Mouse (Mus musculus) megakaryocyte, embryonic 14.5 days (primary cell): ENCODE results near the gene Mgat4a. TPM values are rescaled to one million over a fixed set of nuclear protein-coding genes. Genes with fewer than 3 reads are reported as not detected.
"Not testable (repeated sequence)": the region's sequence is repeated elsewhere in the genome, so short reads cannot be mapped to it uniquely, and the experiment has no call there.

Experiments
- H3K27me3 ChIP-seq: replicated peaks from 2 replicates; pipeline ENCODE3; 2012; ENCODE audit warnings: inconsistent platforms
- H3K36me3 ChIP-seq: replicated peaks from 2 replicates; pipeline ENCODE3; 2012; ENCODE audit warnings: low read length, inconsistent platforms, mixed read lengths
- H3K4me1 ChIP-seq: 2 replicates; pipeline ENCODE4 v1.6.1; 2012; ENCODE audit warnings: inconsistent platforms
- H3K4me3 ChIP-seq: replicated peaks from 2 replicates; pipeline ENCODE3; 2012; ENCODE audit warnings: moderate library complexity, mild to moderate bottlenecking, inconsistent platforms
- H3K9me3 ChIP-seq: 2 replicates; pipeline ENCODE4 v1.6.1; 2012; ENCODE audit warnings: inconsistent platforms
- FLI1 ChIP-seq: IDR thresholded peaks from 2 replicates; pipeline ENCODE4 v1.6.1; 2012; ENCODE audit warnings: low read length, inconsistent platforms, mixed read lengths
- GATA1 ChIP-seq: IDR thresholded peaks from 3 replicates; pipeline ENCODE4 v1.6.1; 2012; ENCODE audit warnings: mixed read lengths, low read length, inconsistent platforms, borderline replicate concordance
- polyA plus RNA-seq: library from polyadenylated mRNA; stranded (reverse); fragments of >175 nt; gene quantifications from 2 replicates; pipeline ENCODE4 v1.2.3, GENCODE M21; 2012; ENCODE audit warnings: low replicate concordance; ENCODE audit not compliant: insufficient read depth

Gene Mgat4a
- polyA plus RNA-seq, 1 experiment: 0.27 TPM

- no peaks in the 10 kb centered on the region for H3K9me3 ChIP-seq
- H3K4me1 ChIP-seq: peaks cover 41% of the 10 kb centered on the region
- no peak overlapping the region for H3K4me3 ChIP-seq
- TF ChIP-seq FLI1: no peak
- TF ChIP-seq GATA1: no peak
- H3K27me3 ChIP-seq: no peaks in the 10 kb centered on the region
- H3K36me3 ChIP-seq: peaks cover 41% of the 10 kb centered on the region
Measured at GRCm38 (mm10) chr1:37534532-37535108, 6.2 kb downstream of the Mgat4a start.

DNA sequence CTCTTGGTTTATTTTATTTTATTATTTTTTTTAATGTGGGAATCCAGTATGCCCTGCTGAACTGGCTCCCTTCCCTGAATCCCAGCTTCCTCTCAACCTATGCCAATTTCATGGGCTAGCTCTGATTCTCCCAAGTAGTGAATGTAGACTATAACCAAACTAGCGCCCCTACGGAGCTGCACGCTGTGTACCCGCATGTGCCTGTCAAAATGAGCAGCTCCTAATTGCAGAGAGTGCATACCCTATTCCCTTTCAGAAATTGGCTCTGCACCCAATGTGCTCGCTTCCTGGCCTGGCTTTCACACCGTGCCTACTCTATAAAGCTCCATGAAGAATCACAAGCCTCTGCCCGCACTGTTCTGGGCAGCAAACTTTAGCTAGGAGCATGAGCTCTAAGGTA lies 7.6 kb downstream of the Mgat4a start:
- no peaks in the 10 kb centered on the region for H3K27me3 ChIP-seq
- no peak overlapping the region for H3K4me3 ChIP-seq
- H3K9me3 ChIP-seq: no peaks in the 10 kb centered on the region
- H3K4me1 ChIP-seq: peaks cover 53% of the 10 kb centered on the region
- TF ChIP-seq FLI1 (no peak), GATA1 (no peak)
- peaks cover 48% of the 10 kb centered on the region for H3K36me3 ChIP-seq

GRCm38 (mm10) chr1:37532533-37532840 lies 8.3 kb downstream of the Mgat4a start:
- Histone ChIP-seq H3K27me3 (no peaks in the 10 kb centered on the region), H3K9me3 (no peaks in the 10 kb centered on the region), H3K4me1 (peaks cover 50% of the 10 kb centered on the region), H3K36me3 (peaks cover 51% of the 10 kb centered on the region), H3K4me3 (no peak overlapping the region)
- TF ChIP-seq FLI1 (no peak), GATA1 (no peak)

DNA sequence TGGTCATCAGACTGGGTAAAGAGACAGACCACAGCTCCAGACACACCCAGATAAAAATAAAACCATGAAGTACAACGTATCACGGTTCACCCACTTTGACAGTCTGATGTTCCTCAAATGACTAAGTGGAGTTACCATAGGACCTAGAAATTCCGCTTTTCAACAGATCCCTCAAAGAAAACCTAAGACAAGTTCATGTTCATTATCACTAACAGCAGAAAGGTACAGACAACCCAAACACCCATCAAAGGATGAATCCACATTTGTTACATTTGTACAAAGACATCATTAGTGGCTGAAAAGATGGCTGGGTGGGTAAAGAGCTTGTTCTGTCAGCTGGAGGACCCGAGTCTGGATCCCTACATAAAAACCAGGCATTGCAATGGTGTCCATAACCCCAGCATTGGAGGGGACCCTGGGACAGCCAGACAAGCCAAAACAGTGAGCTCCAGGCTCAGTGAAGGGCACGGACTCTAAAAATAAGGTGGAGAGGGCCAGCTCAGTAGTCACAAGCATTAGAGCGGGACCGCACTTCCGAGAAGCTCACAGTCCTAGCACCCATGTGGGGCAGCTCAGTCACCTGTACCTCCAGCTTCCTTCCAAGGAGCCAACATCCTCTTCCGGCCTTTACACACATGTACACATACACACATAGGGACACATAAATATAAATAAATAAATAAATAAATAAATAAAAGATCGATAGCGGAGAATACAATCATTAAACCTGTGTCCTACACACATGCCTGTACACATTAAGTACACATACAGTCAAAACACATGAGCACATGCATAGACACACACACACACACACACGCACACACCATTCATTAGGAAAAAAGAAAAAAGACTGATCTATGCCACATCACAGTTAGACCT lies 8.9 kb downstream of the Mgat4a start:
- H3K36me3 ChIP-seq: peaks cover 56% of the 10 kb centered on the region

DNA sequence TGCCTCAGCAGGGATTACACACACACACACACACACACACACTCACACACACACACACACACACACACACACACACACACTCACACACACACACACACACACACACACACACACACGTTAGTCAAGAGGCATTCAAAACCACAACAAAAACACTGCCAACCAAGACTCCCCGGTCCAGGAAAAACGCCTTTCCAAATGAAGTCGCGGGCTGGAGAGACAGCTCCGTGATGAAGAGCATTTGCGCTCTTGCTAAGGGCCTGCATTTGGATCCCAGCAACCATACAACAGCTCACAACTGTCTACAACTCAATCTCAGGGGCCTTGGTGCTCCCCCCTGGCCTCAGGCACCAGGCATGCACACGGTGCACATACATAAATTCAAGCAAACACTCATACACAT lies 10.8 kb downstream of the Mgat4a start:
- TF ChIP-seq GATA1: no peak
- no peak for TF ChIP-seq FLI1
- peaks cover 60% of the 10 kb centered on the region for H3K4me1 ChIP-seq
- no peaks in the 10 kb centered on the region for H3K9me3 ChIP-seq
- H3K36me3 ChIP-seq: peaks cover 47% of the 10 kb centered on the region
- H3K4me3 ChIP-seq: no peak overlapping the region
- no peaks in the 10 kb centered on the region for H3K27me3 ChIP-seq

More for the DNA sequence above, 8.9 kb downstream of the Mgat4a start:
- TF ChIP-seq FLI1: no peak
- no peak for TF ChIP-seq GATA1
- H3K4me3 ChIP-seq: no peak overlapping the region
- H3K9me3 ChIP-seq: no peaks in the 10 kb centered on the region
- peaks cover 50% of the 10 kb centered on the region for H3K4me1 ChIP-seq
- H3K27me3 ChIP-seq: no peaks in the 10 kb centered on the region

DNA sequence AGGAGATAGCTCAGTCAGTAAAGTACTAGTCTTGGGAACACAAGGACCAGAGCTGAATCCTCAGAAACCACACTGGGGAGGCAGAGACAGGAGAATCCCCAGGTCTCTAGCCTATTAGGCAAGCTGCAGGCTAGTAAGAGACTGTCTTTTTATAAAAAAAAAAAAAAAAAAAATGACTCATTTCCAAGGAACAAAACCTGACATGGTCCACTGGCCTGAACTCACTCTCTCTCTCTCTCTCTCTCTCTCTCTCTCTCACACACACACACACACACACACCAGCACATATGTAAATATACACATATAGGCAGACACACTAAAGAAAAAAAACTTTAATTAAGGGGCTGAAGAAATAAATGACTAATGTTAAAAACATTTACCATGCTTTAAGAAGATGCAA lies 14.6 kb downstream of the Mgat4a start:
- no peak overlapping the region for H3K4me3 ChIP-seq
- TF ChIP-seq GATA1 (no peak), FLI1 (no peak)
- no peaks in the 10 kb centered on the region for H3K9me3 ChIP-seq
- no peaks in the 10 kb centered on the region for H3K27me3 ChIP-seq
- H3K4me1 ChIP-seq: peaks cover 84% of the 10 kb centered on the region
- H3K36me3 ChIP-seq: peaks cover 17% of the 10 kb centered on the region

- TF ChIP-seq GATA1 (no peak), FLI1 (no peak)
- Histone ChIP-seq H3K9me3 (no peaks in the 10 kb centered on the region), H3K4me3 (peak overlapping the region; percentile 29), H3K36me3 (peaks cover 17% of the 10 kb centered on the region), H3K27me3 (no peaks in the 10 kb centered on the region), H3K4me1 (peaks cover 89% of the 10 kb centered on the region)
Measured at GRCm38 (mm10) chr1:37524669-37525068, 16.1 kb downstream of the Mgat4a start.

DNA sequence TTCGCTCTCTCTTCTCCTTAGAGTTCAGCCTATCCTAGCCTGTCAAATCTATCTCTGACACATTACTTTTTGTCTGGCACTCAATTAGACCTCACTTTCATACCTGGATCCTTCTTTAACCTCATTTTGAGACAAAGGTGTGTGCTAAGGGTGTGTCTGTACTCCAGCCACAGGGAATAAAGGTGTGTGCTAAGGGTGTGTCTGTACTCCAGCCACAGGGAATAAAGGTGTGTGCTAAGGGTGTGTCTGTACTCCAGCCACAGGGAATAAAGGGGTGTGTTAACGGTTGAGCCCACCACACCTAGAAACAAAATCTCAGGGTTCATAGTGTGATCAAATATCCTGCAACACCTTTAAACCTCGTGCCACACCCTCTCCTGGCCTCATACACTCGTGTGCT lies 16.7 kb downstream of the Mgat4a start:
- Histone ChIP-seq H3K4me1 (peaks cover 84% of the 10 kb centered on the region), H3K36me3 (peaks cover 16% of the 10 kb centered on the region)
- not testable (repeated sequence) for H3K27me3 ChIP-seq, H3K4me3 ChIP-seq, H3K9me3 ChIP-seq

DNA sequence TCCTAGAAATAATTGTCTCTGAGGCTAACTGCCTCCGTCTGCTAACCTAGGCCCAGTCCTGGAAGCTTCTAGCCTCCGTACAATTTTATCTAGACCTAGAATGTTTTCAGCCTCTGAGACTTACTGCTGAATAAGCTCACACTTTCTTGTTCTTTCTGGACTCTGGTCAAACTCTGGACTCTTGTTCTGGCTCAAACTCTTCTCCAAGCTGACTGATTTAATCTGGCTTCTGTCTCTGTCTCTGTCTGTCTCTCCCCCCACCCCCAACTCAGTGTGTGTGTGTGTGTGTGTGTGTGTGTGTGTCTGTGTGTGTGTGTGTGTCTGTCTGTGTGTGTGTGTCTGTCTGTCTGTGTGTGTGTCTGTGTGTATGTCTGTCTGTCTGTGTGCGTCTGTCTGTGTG lies 17.3 kb downstream of the Mgat4a start:
- Histone ChIP-seq H3K36me3 (peaks cover 14% of the 10 kb centered on the region), H3K4me1 (peaks cover 84% of the 10 kb centered on the region)
- not testable (repeated sequence) for H3K9me3 ChIP-seq, H3K4me3 ChIP-seq, H3K27me3 ChIP-seq

- peak overlapping the region; percentile 67 for H3K4me3 ChIP-seq
- peaks cover 7% of the 10 kb centered on the region for H3K36me3 ChIP-seq
- H3K9me3 ChIP-seq: no peaks in the 10 kb centered on the region
- H3K4me1 ChIP-seq: peaks cover 86% of the 10 kb centered on the region
- no peak for TF ChIP-seq GATA1
- no peak for TF ChIP-seq FLI1
- H3K27me3 ChIP-seq: no peaks in the 10 kb centered on the region
Measured at GRCm38 (mm10) chr1:37522101-37522500, 18.7 kb downstream of the Mgat4a start.

DNA sequence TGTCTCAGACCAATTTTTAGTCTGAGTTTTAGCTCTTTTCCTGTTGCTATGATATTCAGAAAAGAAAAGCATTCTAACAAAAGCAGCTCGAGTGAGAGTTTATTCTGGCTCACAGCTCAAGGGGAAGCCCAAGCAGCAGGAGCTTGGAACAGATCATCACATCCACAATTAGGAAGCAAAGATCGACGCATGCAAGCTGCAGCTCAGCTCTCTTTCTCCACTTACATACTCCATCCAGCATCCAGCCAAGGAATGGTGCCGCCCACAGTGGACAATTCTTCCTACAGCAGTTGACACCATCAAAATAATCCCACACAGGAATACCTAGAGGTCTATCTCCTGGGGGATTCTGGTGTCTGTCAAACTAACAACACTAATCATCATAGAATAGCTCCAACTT lies 22.0 kb downstream of the Mgat4a start:
- peaks cover 4% of the 10 kb centered on the region for H3K36me3 ChIP-seq
- H3K4me3 ChIP-seq: peak overlapping the region; percentile 38
- no peaks in the 10 kb centered on the region for H3K27me3 ChIP-seq
- no peaks in the 10 kb centered on the region for H3K9me3 ChIP-seq
- TF ChIP-seq FLI1 (no peak), GATA1 (no peak)
- peaks cover 79% of the 10 kb centered on the region for H3K4me1 ChIP-seq
